Comparison of ENCODE assay signal across 19 mouse cellular contexts in the genomic region with DNA sequence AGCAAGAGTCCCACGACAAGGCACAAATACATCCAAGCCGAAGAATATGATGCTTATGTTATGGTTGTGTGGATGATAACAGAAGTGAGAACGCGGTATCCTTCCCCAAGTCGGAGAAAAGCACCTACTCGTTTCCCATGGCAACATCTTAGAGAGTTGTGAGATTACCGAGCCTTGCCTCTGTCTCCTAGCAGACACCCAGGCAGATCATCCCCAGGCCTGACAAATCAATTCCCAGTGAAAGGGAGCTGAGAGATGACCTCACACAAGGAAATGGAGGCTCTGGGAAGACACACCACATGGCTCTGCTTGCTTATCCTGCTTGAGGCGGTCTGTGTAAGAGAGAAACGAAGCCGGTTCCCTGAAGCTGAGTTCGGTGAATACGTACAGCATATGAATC. TPM values are rescaled to one million over a fixed set of nuclear protein-coding genes. Genes with fewer than 3 reads are reported as not detected.
DNase-seq lines count a peak whose midpoint lies in the region; ATAC-seq and TF ChIP-seq lines count a peak whose summit lies in the region.
"Had no signal": no experiment of that assay in that cellular context is flagged by ENCODE, and none has a peak within 500 bp of the region (broad histone marks: within the 10 kb centered on the region; RNA-seq: fewer than 3 reads in every experiment).

No protein-coding gene starts in this region.

- no peak overlapping the region for H3K27ac ChIP-seq in limb, embryonic 13.5 days
- no peak overlapping the region for H3K27ac ChIP-seq in limb, embryonic 10.5 days
- no peak overlapping the region for H3K27ac ChIP-seq in limb, embryonic 14.5 days (replicated peaks; ENCODE audit: low read depth, low read length)
- no peak overlapping the region for H3K27ac ChIP-seq in intestine, embryonic 15.5 days
- H3K27ac ChIP-seq: heart, adult 2 months; hindbrain, postnatal 0 days; midbrain, embryonic 13.5 days; stomach, postnatal 0 days had no signal

- no peak for TF ChIP-seq POLR2A in limb, embryonic 14.5 days (IDR thresholded peaks at IDR 0.05; ENCODE audit: borderline replicate concordance, extremely low read depth, insufficient read depth, insufficient read length)

- H3K4me1 ChIP-seq in limb, embryonic 13.5 days, result peaks cover 52% of the 10 kb centered on the region
- H3K4me1 ChIP-seq in limb, embryonic 10.5 days, result peaks cover 35% of the 10 kb centered on the region
- H3K4me1 ChIP-seq in limb, embryonic 14.5 days (ENCODE audit: control insufficient read depth, insufficient read depth, low read length), result peaks cover 22% of the 10 kb centered on the region
- H3K4me1 ChIP-seq in intestine, embryonic 15.5 days (replicated peaks), result peaks cover 8% of the 10 kb centered on the region; the same call in 1 of the 2 replicates

- no peak overlapping the region for H3K9ac ChIP-seq in limb, embryonic 13.5 days
- no peak overlapping the region for H3K9ac ChIP-seq in limb, embryonic 14.5 days (ENCODE audit: low read depth, low read length, severe bottlenecking)
- no peak overlapping the region for H3K9ac ChIP-seq in intestine, embryonic 15.5 days
- H3K9ac ChIP-seq: midbrain, embryonic 13.5 days had no signal

- no peaks in the 10 kb centered on the region for H3K9me3 ChIP-seq in limb, embryonic 13.5 days
- no peaks in the 10 kb centered on the region for H3K9me3 ChIP-seq in limb, embryonic 10.5 days (replicated peaks)
- H3K9me3 ChIP-seq in limb, embryonic 14.5 days (ENCODE audit: control insufficient read depth, low read length), result peaks cover 4% of the 10 kb centered on the region; the same call in 1 of the 2 replicates
- no peaks in the 10 kb centered on the region for H3K9me3 ChIP-seq in intestine, embryonic 15.5 days
- H3K9me3 ChIP-seq: midbrain, embryonic 13.5 days had no signal

- 89% methylated on average over 12 of the region's 12 CpGs for WGBS in limb, embryonic 13.5 days
- 88% methylated on average over 12 of the region's 12 CpGs for WGBS in limb, embryonic 10.5 days
- WGBS in limb, embryonic 14.5 days, result 87% methylated on average over 12 of the region's 12 CpGs
- 80% methylated on average over 12 of the region's 12 CpGs for WGBS in intestine, embryonic 15.5 days

- no peaks in the 10 kb centered on the region for H3K27me3 ChIP-seq in limb, embryonic 13.5 days
- 0 out of 2 replicates have a peak, but pooled peaks cover 8% of the 10 kb centered on the region for H3K27me3 ChIP-seq in limb, embryonic 10.5 days (ENCODE audit: low read depth, poor library complexity, severe bottlenecking)
- no peaks in the 10 kb centered on the region for H3K27me3 ChIP-seq in limb, embryonic 14.5 days (ENCODE audit: control insufficient read depth, insufficient read depth, low read length)
- 0 out of 2 replicates have a peak, but pooled peaks cover 2% of the 10 kb centered on the region for H3K27me3 ChIP-seq in intestine, embryonic 15.5 days (replicated peaks)

- ATAC-seq in limb, embryonic 13.5 days (ENCODE audit: low FRiP score, low read depth), result no peak
- no peak for ATAC-seq in limb, embryonic 14.5 days (ENCODE audit: low FRiP score, low read depth)
- ATAC-seq in intestine, embryonic 15.5 days, result no peak
- ATAC-seq: hindbrain, postnatal 0 days; midbrain, embryonic 13.5 days had no signal

- H3K36me3 ChIP-seq in limb, embryonic 13.5 days, result peaks cover 45% of the 10 kb centered on the region
- peaks cover 24% of the 10 kb centered on the region for H3K36me3 ChIP-seq in limb, embryonic 10.5 days
- H3K36me3 ChIP-seq in limb, embryonic 14.5 days (ENCODE audit: control insufficient read depth, insufficient read depth, low read length), result peaks cover 25% of the 10 kb centered on the region; the same call in 1 of the 2 replicates
- H3K36me3 ChIP-seq in intestine, embryonic 15.5 days, result no peaks in the 10 kb centered on the region
- H3K36me3 ChIP-seq: midbrain, embryonic 13.5 days had no signal

- H3K4me2 ChIP-seq in limb, embryonic 13.5 days (replicated peaks), result peak overlapping the region; percentile 97
- H3K4me2 ChIP-seq in limb, embryonic 14.5 days (replicated peaks; ENCODE audit: low read depth, low read length, severe bottlenecking), result peak overlapping the region; percentile 91; the same call in 1 of the 2 replicates
- H3K4me2 ChIP-seq in intestine, embryonic 15.5 days (replicated peaks), result no peak overlapping the region
- H3K4me2 ChIP-seq: midbrain, embryonic 13.5 days had no signal

- H3K4me3 ChIP-seq in limb, embryonic 13.5 days, result no peak overlapping the region
- H3K4me3 ChIP-seq in limb, embryonic 10.5 days, result no peak overlapping the region
- H3K4me3 ChIP-seq in limb, embryonic 14.5 days (replicated peaks; ENCODE audit: low read length), result no peak overlapping the region
- H3K4me3 ChIP-seq in intestine, embryonic 15.5 days (replicated peaks), result no peak overlapping the region
- H3K4me3 ChIP-seq: heart, adult 2 months; midbrain, embryonic 13.5 days had no signal

- peak; percentile 27 to 54 for DNase-seq in frontal cortex, postnatal 36 days (ENCODE audit: low spot score in 2 of 2)
- no peak for DNase-seq in frontal cortex, postnatal 10 days (ENCODE audit: low spot score in 2 of 2)
- no peak for DNase-seq in limb, embryonic 10.5 days (ENCODE audit: low spot score)
- DNase-seq in brain, adult 2 months (ENCODE audit: low read depth, low spot score), result peak; percentile 76
- DNase-seq in limb, embryonic 14.5 days (ENCODE audit: low spot score), result no peak
- no peak for DNase-seq in spleen, adult 12 weeks (ENCODE audit: low spot score)
- DNase-seq: adrenal gland, adult 2 months; B cell, adult 2 months; cerebellum, adult 8-10 months; embryo, embryonic 11 days; heart, adult 2 months; heart, postnatal 4 days; kidney, adult 9 months; thymus, postnatal 14 days had no signal

RNA-seq across cellular contexts. Expression of a gene that starts 4.2 kb away (rescaled TPM):
- polyA plus RNA-seq in limb, embryonic 13.5 days (2015; fragmentation: Nextera tagmentation; extraction: Ambion mirVana), result 67.8 and 73.3 TPM in 2 replicates
- 15.7 and 24.3 TPM in 2 replicates for polyA plus RNA-seq in limb, embryonic 10.5 days (2016; fragmentation: Nextera tagmentation; extraction: Ambion mirVana)
- 85.0 and 87.3 TPM in 2 replicates for polyA plus RNA-seq in limb, embryonic 14.5 days (2012; rRNA removed)
- polyA plus RNA-seq in limb, embryonic 14.5 days (2014; fragmentation: Nextera tagmentation; extraction: Ambion mirVana), result 64.7 and 70.4 TPM in 2 replicates
- 22.8 and 23.4 TPM in 2 replicates for polyA plus RNA-seq in intestine, embryonic 15.5 days (2015; fragmentation: Nextera tagmentation; extraction: Ambion mirVana)

RNA-seq across cellular contexts. Expression of a gene that starts 7.7 kb away (rescaled TPM):
- 81.3 and 86.7 TPM in 2 replicates for polyA plus RNA-seq in limb, embryonic 13.5 days (2015; fragmentation: Nextera tagmentation; extraction: Ambion mirVana)
- 61.2 and 71.6 TPM in 2 replicates for polyA plus RNA-seq in limb, embryonic 10.5 days (2016; fragmentation: Nextera tagmentation; extraction: Ambion mirVana)
- 41.2 and 48.7 TPM in 2 replicates for polyA plus RNA-seq in limb, embryonic 14.5 days (2012; rRNA removed)
- polyA plus RNA-seq in limb, embryonic 14.5 days (2014; fragmentation: Nextera tagmentation; extraction: Ambion mirVana), result 75.5 and 84.1 TPM in 2 replicates
- 69.2 and 73.7 TPM in 2 replicates for polyA plus RNA-seq in intestine, embryonic 15.5 days (2015; fragmentation: Nextera tagmentation; extraction: Ambion mirVana)

Comparison
In these comparisons a context has a peak if more than half of its experiments do, and no peak if none do; other contexts are left out.
1. DNase-seq: peak in frontal cortex, postnatal 36 days (2 of 2) and brain, adult 2 months (single experiment); none in frontal cortex, postnatal 10 days (0 of 2), limb, embryonic 10.5 days (single experiment), limb, embryonic 14.5 days (single experiment) and spleen, adult 12 weeks (single experiment).